Mouse (Mus musculus): ENCODE data around the gene Tbc1d17.

GRCm38 (mm10) chr7:44810365-44810764, 38.5 kb downstream of the Tbc1d17 start:
- TF ChIP-seq CTCF (IDR thresholded peaks at IDR 0.05; ENCODE audit: borderline replicate concordance, extremely low read depth, insufficient read depth, insufficient read length) (no peak), POLR2A (IDR thresholded peaks at IDR 0.05; ENCODE audit: borderline replicate concordance, extremely low read depth, insufficient read depth, insufficient read length, poor library complexity, severe bottlenecking) (no peak)

Measured in brain, embryonic 14.5 days (tissue).